Mouse (Mus musculus): ENCODE measurements around the gene Mknk1. TPM values are rescaled to one million over a fixed set of nuclear protein-coding genes. Genes with fewer than 3 reads are reported as not detected.

Mknk1 gene
- polyA plus RNA-seq, 1 experiment from 2014 or later: 20.4 TPM

DNA sequence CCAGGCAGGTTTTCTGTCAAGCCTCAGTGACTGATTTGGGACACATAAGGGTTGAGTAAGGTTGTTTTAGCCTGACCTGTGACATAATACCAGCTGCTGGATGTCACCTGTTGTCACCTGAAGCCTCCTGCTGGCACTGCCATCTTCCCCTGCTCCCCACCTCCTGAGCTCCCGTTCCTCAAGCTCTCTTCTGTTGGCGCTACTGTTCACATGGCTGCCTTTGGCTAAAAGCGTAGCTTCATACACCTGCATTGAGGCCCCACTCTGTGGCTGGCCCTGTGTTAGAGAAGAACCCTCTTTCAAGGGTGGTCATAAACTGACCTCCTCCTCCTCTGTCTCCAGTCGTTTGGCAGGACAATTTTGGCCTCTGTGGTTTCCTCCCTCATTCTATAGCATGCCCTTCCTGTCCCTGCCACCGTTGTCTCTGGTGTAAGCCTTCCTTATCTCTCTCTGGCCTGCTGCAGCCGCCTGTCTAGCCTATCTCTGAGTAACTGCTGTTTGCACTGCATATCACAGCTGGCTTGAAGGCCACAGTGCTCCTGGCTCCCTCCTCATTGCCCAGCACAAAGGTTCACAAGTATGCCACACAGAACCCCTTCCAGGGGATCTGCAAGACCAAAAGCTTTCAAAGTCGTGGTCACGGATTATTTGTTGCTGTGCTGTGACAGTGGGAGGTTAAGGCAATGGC is 10.1 kb downstream of the Mknk1 start:
- Histone ChIP-seq H3K9me3 (replicated peaks; ENCODE audit: low read length) (no peaks in the 10 kb centered on the region), H3K27ac (no peak overlapping the region), H3K4me1 (replicated peaks; ENCODE audit: insufficient read depth, low read length) (no peaks in the 10 kb centered on the region), H3K4me2 (ENCODE audit: low read length) (no peak overlapping the region), H3K9ac (ENCODE audit: low read depth, low read length) (no peak overlapping the region), H3K4me3 (replicated peaks; ENCODE audit: low read depth, low read length) (no peak overlapping the region), H3K36me3 (ENCODE audit: insufficient read depth, low read length) (0 out of 2 replicates have a peak, but pooled peaks cover 25% of the 10 kb centered on the region), H3K27me3 (ENCODE audit: insufficient read depth, low read length) (no peaks in the 10 kb centered on the region)
- ATAC-seq (replicated peaks; ENCODE audit: low FRiP score, low read depth) (no peak), DNase-seq (ENCODE audit: low spot score) (no peak)
- TF ChIP-seq CTCF (IDR thresholded peaks at IDR 0.05; ENCODE audit: low read depth): no peak
- WGBS: 57% methylated on average over 8 of the region's 8 CpGs

DNA sequence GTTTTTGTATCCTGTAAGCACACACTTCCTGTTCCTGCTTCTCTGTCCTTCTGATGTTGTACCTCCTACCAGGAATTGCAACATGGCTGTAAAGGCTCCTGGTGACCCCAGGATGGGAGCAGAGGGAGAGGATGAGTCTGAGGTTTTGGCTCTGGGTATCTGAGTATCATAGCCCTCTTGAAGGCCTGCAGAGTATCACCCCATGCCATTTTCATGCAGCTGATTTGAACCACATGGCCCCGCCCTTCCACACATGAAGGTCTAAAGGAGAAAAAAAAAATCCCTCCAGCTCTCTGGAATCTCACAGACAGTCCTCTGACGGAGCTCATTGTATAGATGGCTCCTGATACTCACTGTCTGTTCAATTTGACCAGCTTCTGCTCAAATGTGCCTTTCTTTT is 11.1 kb downstream of the Mknk1 start:
- no peaks in the 10 kb centered on the region for H3K27me3 ChIP-seq (ENCODE audit: insufficient read depth, low read length)
- no peak for ATAC-seq (replicated peaks; ENCODE audit: low FRiP score, low read depth)
- H3K9me3 ChIP-seq (replicated peaks; ENCODE audit: low read length): no peaks in the 10 kb centered on the region
- DNase-seq (ENCODE audit: low spot score): no peak
- no peak overlapping the region for H3K9ac ChIP-seq (ENCODE audit: low read depth, low read length)
- 86% methylated on average over 2 of the region's 2 CpGs for WGBS
- H3K36me3 ChIP-seq (ENCODE audit: insufficient read depth, low read length): 0 out of 2 replicates have a peak, but pooled peaks cover 25% of the 10 kb centered on the region
- no peak overlapping the region for H3K27ac ChIP-seq
- H3K4me3 ChIP-seq (replicated peaks; ENCODE audit: low read depth, low read length): no peak overlapping the region
- no peaks in the 10 kb centered on the region for H3K4me1 ChIP-seq (replicated peaks; ENCODE audit: insufficient read depth, low read length)
- H3K4me2 ChIP-seq (ENCODE audit: low read length): no peak overlapping the region
- no peak for TF ChIP-seq CTCF (IDR thresholded peaks at IDR 0.05; ENCODE audit: low read depth)

DNA sequence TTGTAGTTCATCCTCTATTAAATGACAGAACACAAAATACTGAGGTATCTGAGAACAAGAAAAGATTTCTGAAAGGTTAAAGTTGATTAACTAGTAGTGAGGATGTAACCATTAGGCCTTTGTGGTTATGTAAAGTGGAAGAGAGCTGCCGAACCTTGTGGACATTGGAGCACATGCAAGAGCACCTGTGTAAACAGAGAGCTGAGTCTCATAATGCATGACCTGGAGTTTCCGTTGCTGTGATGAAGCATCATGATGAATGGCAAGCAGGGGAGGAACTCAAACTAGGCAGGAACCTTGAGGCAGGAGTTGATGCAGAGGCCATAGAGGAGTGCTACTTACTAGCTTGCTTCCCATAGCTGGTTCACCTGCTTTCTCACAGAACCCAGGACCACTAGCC is 11.6 kb downstream of the Mknk1 start:
- 22% methylated on average over 2 of the region's 2 CpGs for WGBS
- Histone ChIP-seq H3K9me3 (replicated peaks; ENCODE audit: low read length) (no peaks in the 10 kb centered on the region), H3K4me1 (replicated peaks; ENCODE audit: insufficient read depth, low read length) (no peaks in the 10 kb centered on the region), H3K4me3 (replicated peaks; ENCODE audit: low read depth, low read length) (no peak overlapping the region), H3K27me3 (ENCODE audit: insufficient read depth, low read length) (no peaks in the 10 kb centered on the region), H3K4me2 (ENCODE audit: low read length) (no peak overlapping the region), H3K9ac (ENCODE audit: low read depth, low read length) (no peak overlapping the region), H3K27ac (no peak overlapping the region), H3K36me3 (ENCODE audit: insufficient read depth, low read length) (0 out of 2 replicates have a peak, but pooled peaks cover 25% of the 10 kb centered on the region)
- ATAC-seq (replicated peaks; ENCODE audit: low FRiP score, low read depth): no peak
- no peak for TF ChIP-seq CTCF (IDR thresholded peaks at IDR 0.05; ENCODE audit: low read depth)
- no peak for DNase-seq (ENCODE audit: low spot score)

DNA sequence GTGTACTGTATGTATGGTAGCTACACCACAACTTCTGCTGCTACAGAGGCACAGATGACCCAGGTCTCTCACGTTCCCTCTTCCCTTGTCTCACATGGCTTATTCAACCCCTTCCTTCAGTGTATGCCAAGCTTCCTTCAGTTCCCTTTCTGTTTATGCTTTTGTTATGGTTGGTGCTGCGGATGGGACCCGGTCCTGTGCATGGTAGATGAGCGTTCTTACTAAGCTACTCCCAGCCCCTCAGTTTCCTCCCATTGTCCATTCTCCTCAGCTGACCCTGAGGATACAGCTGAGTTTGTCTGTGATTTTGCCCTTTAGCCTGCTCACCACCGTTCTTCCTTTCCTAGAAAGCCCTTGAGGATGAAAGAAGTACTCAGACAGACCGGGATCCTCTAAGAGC is 12.6 kb downstream of the Mknk1 start:
- no peaks in the 10 kb centered on the region for H3K27me3 ChIP-seq (ENCODE audit: insufficient read depth, low read length)
- H3K4me3 ChIP-seq (replicated peaks; ENCODE audit: low read depth, low read length): no peak overlapping the region
- H3K36me3 ChIP-seq (ENCODE audit: insufficient read depth, low read length): 0 out of 2 replicates have a peak, but pooled peaks cover 25% of the 10 kb centered on the region
- ATAC-seq (replicated peaks; ENCODE audit: low FRiP score, low read depth): no peak
- H3K4me1 ChIP-seq (replicated peaks; ENCODE audit: insufficient read depth, low read length): no peaks in the 10 kb centered on the region
- no peak for TF ChIP-seq CTCF (IDR thresholded peaks at IDR 0.05; ENCODE audit: low read depth)
- WGBS: 79% methylated on average over 6 of the region's 6 CpGs
- DNase-seq (ENCODE audit: low spot score): no peak
- no peak overlapping the region for H3K4me2 ChIP-seq (ENCODE audit: low read length)
- H3K9me3 ChIP-seq (replicated peaks; ENCODE audit: low read length): no peaks in the 10 kb centered on the region
- H3K27ac ChIP-seq: no peak overlapping the region
- H3K9ac ChIP-seq (ENCODE audit: low read depth, low read length): no peak overlapping the region

DNA sequence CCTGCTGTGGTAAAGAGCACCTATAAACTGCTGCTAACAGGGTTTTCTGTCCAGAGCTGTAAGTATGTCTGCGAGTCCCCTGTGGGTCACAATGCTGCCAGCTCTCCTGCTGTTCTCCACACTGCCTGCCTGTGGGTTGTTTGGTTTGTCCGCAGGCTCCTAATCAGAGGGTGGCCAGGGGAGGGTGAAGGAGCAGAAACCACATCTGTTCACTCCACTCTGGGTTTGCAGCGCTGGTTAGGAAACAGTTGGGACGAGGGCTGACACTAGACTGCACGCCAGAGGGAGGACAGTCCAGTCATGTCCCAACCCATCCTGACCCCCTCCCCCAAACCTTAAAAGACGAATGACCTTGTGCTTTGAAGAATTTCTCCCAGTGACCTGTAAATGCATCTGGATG is 16.1 kb downstream of the Mknk1 start:
- Histone ChIP-seq H3K27me3 (ENCODE audit: insufficient read depth, low read length) (no peaks in the 10 kb centered on the region), H3K4me2 (ENCODE audit: low read length) (no peak overlapping the region), H3K9ac (ENCODE audit: low read depth, low read length) (no peak overlapping the region), H3K36me3 (ENCODE audit: insufficient read depth, low read length) (0 out of 2 replicates have a peak, but pooled peaks cover 17% of the 10 kb centered on the region), H3K4me3 (replicated peaks; ENCODE audit: low read depth, low read length) (no peak overlapping the region), H3K27ac (no peak overlapping the region), H3K4me1 (replicated peaks; ENCODE audit: insufficient read depth, low read length) (no peaks in the 10 kb centered on the region), H3K9me3 (replicated peaks; ENCODE audit: low read length) (no peaks in the 10 kb centered on the region)
- ATAC-seq (replicated peaks; ENCODE audit: low FRiP score, low read depth) (no peak), DNase-seq (ENCODE audit: low spot score) (no peak)
- WGBS: 51% methylated on average over 6 of the region's 6 CpGs
- TF ChIP-seq CTCF (IDR thresholded peaks at IDR 0.05; ENCODE audit: low read depth): no peak

DNA sequence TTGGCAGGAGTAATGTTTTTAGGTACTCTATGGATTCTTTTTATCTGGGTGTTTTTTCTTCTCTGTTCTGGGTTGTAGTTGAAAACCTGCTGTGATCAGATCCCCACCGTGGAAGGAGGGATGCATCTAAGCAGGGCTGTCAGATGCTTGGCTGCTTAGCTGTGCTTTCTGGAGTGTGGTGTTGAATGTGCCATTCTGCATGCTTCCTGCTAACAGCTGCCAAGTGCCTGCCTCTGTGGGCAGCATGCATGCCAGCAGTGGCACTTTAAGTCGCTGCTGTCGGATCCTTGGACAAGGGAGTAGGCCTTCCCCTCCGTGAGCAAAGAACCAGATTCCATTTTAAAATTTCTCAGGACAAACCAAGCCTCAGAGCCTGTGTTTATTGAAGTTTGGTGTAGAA is 16.6 kb downstream of the Mknk1 start:
- Histone ChIP-seq H3K4me1 (replicated peaks; ENCODE audit: insufficient read depth, low read length) (no peaks in the 10 kb centered on the region), H3K27me3 (ENCODE audit: insufficient read depth, low read length) (no peaks in the 10 kb centered on the region), H3K27ac (no peak overlapping the region), H3K36me3 (ENCODE audit: insufficient read depth, low read length) (0 out of 2 replicates have a peak, but pooled peaks cover 14% of the 10 kb centered on the region), H3K4me3 (replicated peaks; ENCODE audit: low read depth, low read length) (no peak overlapping the region), H3K9ac (ENCODE audit: low read depth, low read length) (no peak overlapping the region), H3K4me2 (ENCODE audit: low read length) (no peak overlapping the region), H3K9me3 (replicated peaks; ENCODE audit: low read length) (no peaks in the 10 kb centered on the region)
- DNase-seq (ENCODE audit: low spot score) (no peak), ATAC-seq (replicated peaks; ENCODE audit: low FRiP score, low read depth) (no peak)
- no peak for TF ChIP-seq CTCF (IDR thresholded peaks at IDR 0.05; ENCODE audit: low read depth)
- WGBS: 78% methylated on average over 4 of the region's 4 CpGs

Measured in kidney, postnatal 0 days (tissue).